9 mouse cellular contexts compared by ENCODE assay signal in the genomic region with DNA sequence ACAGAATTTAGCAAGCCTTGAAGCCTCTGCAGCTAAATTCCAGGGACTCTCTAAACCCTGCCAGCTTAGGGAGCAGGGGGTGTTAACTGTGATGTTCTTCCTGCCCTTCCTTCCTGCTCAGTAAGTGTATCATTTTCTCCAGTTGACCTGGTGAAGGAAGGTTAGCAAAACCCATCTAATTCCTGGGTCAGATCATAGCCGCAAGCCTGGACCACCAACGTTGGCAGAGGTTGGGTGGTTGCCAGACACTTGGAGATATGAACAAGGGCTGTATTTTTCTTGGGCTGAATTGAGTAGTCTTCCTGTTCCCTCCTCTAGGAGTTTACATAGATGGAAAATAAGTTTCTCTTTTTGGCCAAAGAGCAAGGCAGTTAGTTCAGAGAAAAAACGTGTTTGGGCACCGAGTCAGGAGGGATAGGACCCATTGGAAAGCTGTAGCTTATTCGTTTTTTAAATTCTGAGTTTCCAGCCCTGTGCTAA.
DNase-seq lines count a peak whose midpoint lies in the region; ATAC-seq lines count a peak whose summit lies in the region.
"Had no signal": no experiment of that assay in that cellular context is flagged by ENCODE, and none has a peak within 500 bp of the region (broad histone marks: within the 10 kb centered on the region; RNA-seq: fewer than 3 reads in every experiment).

No protein-coding gene starts in this region.

- WGBS in intestine, embryonic 15.5 days = 20% methylated on average over 5 of the region's 5 CpGs
- WGBS in neural tube, embryonic 11.5 days = 46% methylated on average over 5 of the region's 5 CpGs

- ATAC-seq in cerebellum, adult (ENCODE audit: insufficient number of reproducible peaks, low FRiP score, low TSS enrichment) = no peak
- 0 out of 2 replicates have a peak, but pooled peaks have one; percentile 23 for ATAC-seq in intestine, embryonic 15.5 days
- no peak for ATAC-seq in neural tube, embryonic 11.5 days (ENCODE audit: insufficient read depth, low FRiP score, low TSS enrichment)
- ATAC-seq in megakaryocyte-erythroid progenitor cell, adult 5-6 weeks (replicated peaks; ENCODE audit: low FRiP score, low TSS enrichment, poor library complexity, severe bottlenecking) = no peak

- H3K27me3 ChIP-seq in intestine, embryonic 15.5 days (replicated peaks) = no peaks in the 10 kb centered on the region
- H3K27me3 ChIP-seq in neural tube, embryonic 11.5 days (ENCODE audit: control insufficient read depth, insufficient read depth, low read length) = no peaks in the 10 kb centered on the region

- H3K9me3 ChIP-seq in intestine, embryonic 15.5 days = no peaks in the 10 kb centered on the region
- no peaks in the 10 kb centered on the region for H3K9me3 ChIP-seq in neural tube, embryonic 11.5 days (ENCODE audit: control insufficient read depth, low read length)

- no peak overlapping the region for H3K9ac ChIP-seq in intestine, embryonic 15.5 days
- H3K9ac ChIP-seq in neural tube, embryonic 11.5 days (ENCODE audit: low read length) = no peak overlapping the region
- H3K9ac ChIP-seq: liver, embryonic 14.5 days had no signal

- H3K36me3 ChIP-seq in intestine, embryonic 15.5 days = no peaks in the 10 kb centered on the region
- no peaks in the 10 kb centered on the region for H3K36me3 ChIP-seq in neural tube, embryonic 11.5 days (ENCODE audit: control insufficient read depth, insufficient read depth, low read length)

- no peak overlapping the region for H3K4me2 ChIP-seq in intestine, embryonic 15.5 days (replicated peaks)
- no peak overlapping the region for H3K4me2 ChIP-seq in neural tube, embryonic 11.5 days (ENCODE audit: low read depth)

- no peaks in the 10 kb centered on the region for H3K4me1 ChIP-seq in intestine, embryonic 15.5 days (replicated peaks)
- peaks cover 7% of the 10 kb centered on the region for H3K4me1 ChIP-seq in neural tube, embryonic 11.5 days (ENCODE audit: control insufficient read depth, insufficient read depth, low read length)

- DNase-seq in cerebellum, adult 9-11 months = peak; percentile 14
- peak; percentile 78 for DNase-seq in retina, postnatal 1 day
- DNase-seq in retina, embryonic 14.5 days (ENCODE audit: low spot score) = no peak
- DNase-seq in neural tube, embryonic 11.5 days (ENCODE audit: low spot score) = peak; percentile 45
- DNase-seq in thymus, postnatal 4 days = no peak

- no peak overlapping the region for H3K4me3 ChIP-seq in intestine, embryonic 15.5 days (replicated peaks)
- H3K4me3 ChIP-seq in neural tube, embryonic 11.5 days (ENCODE audit: low read depth, low read length) = no peak overlapping the region

- 0 out of 2 replicates have a peak overlapping the region, but pooled peaks have one; percentile 37 for H3K27ac ChIP-seq in intestine, embryonic 15.5 days
- H3K27ac ChIP-seq in neural tube, embryonic 11.5 days (ENCODE audit: low read depth, low read length) = no peak overlapping the region
- H3K27ac ChIP-seq: liver, embryonic 14.5 days had no signal

Comparison
In these comparisons a context has a peak if more than half of its experiments do, and no peak if none do; other contexts are left out.
1. DNase-seq: peak in cerebellum, adult 9-11 months (single experiment), retina, postnatal 1 day (single experiment) and neural tube, embryonic 11.5 days (single experiment); none in retina, embryonic 14.5 days (single experiment) and thymus, postnatal 4 days (single experiment).